Mouse (Mus musculus) limb, embryonic 12.5 days (tissue): ENCODE measurements around the gene Ankle2. TPM values are rescaled to one million over a fixed set of nuclear protein-coding genes. Genes with fewer than 3 reads are reported as not detected.

Source experiments
- ATAC-seq: fragments of 200-750 bp; cut with Nextera tagmentation; 2 replicates; pipeline ENCODE4 v1.8.0; 2017; ENCODE audit warnings: low read depth, moderate TSS enrichment; ENCODE audit not compliant: insufficient number of reproducible peaks, insufficient read depth, low FRiP score, low TSS enrichment
- H3K27ac ChIP-seq: fragments of 300-500 bp; sonication (generic); 2 replicates; pipeline ENCODE4 v1.5.1; 2016; ENCODE audit warnings: mild to moderate bottlenecking, moderate library complexity
- H3K27me3 ChIP-seq: fragments of 300-500 bp; sonication (generic); 2 replicates; pipeline ENCODE4 v1.6.1; 2016; ENCODE audit warnings: mild to moderate bottlenecking, moderate library complexity
- H3K36me3 ChIP-seq: fragments of 300-500 bp; sonication (generic); 2 replicates; pipeline ENCODE4 v1.6.1; 2016; ENCODE audit warnings: mild to moderate bottlenecking, moderate library complexity
- H3K4me1 ChIP-seq: fragments of 300-500 bp; sonication (generic); replicated peaks from 2 replicates; pipeline ENCODE4 v1.6.1; 2016
- H3K4me2 ChIP-seq: fragments of 300-500 bp; sonication (generic); 2 replicates; pipeline ENCODE4 v1.6.1; 2016; ENCODE audit warnings: mild to moderate bottlenecking, moderate library complexity
- H3K4me3 ChIP-seq: fragments of 300-500 bp; sonication (generic); replicated peaks from 2 replicates; pipeline ENCODE4 v1.5.1; 2016; ENCODE audit warnings: mild to moderate bottlenecking
- H3K9ac ChIP-seq: fragments of 300-500 bp; sonication (generic); replicated peaks from 2 replicates; pipeline ENCODE4 v1.6.1; 2016; ENCODE audit warnings: mild to moderate bottlenecking, moderate library complexity
- H3K9me3 ChIP-seq: fragments of 300-500 bp; sonication (generic); 2 replicates; pipeline ENCODE4 v1.6.1; 2016; ENCODE audit warnings: mild to moderate bottlenecking, moderate library complexity
- WGBS: fragments of 180-500 bp; shearing (Covaris S2); methylation state at CpG from one replicate; pipeline ENCODE4 v1.1.7; 2016; 5-methylcytosine and 5-hydroxymethylcytosine counted together
- polyA plus RNA-seq: library from polyadenylated mRNA; unstranded; fragments of >200 nt; fragmentation: Nextera tagmentation; extraction: Ambion mirVana; gene quantifications from 2 replicates; pipeline ENCODE4 v1.2.1, GENCODE M21; 2016

Gene Ankle2
- polyA plus RNA-seq, 1 experiment from 2014 or later = 43.2 TPM

GRCm38 (mm10) chr5:110284536-110284935 is 53.7 kb downstream of the Ankle2 start:
- H3K4me2 ChIP-seq = peak overlapping the region; percentile 92
- 10% methylated on average over 4 of the region's 4 CpGs for WGBS

GRCm38 (mm10) chr5:110285156-110285555 is 54.4 kb downstream of the Ankle2 start:
- peak overlapping the region; percentile 92 for H3K4me2 ChIP-seq
- H3K4me1 ChIP-seq = peaks cover 16% of the 10 kb centered on the region
- H3K9me3 ChIP-seq = no peaks in the 10 kb centered on the region
- H3K27ac ChIP-seq = no peak overlapping the region
- no peak for ATAC-seq
- H3K27me3 ChIP-seq = peaks cover 23% of the 10 kb centered on the region
- H3K36me3 ChIP-seq = peaks cover 11% of the 10 kb centered on the region
- peak overlapping the region; percentile 81 for H3K4me3 ChIP-seq
- 0 out of 2 replicates have a peak overlapping the region, but pooled peaks have one; percentile 91 for H3K9ac ChIP-seq
- WGBS = 9% methylated on average over 15 of the region's 15 CpGs

More at GRCm38 (mm10) chr5:110284536-110284935, 53.7 kb downstream of the Ankle2 start:
- H3K27ac ChIP-seq = no peak overlapping the region
- no peak overlapping the region for H3K4me3 ChIP-seq
- H3K27me3 ChIP-seq = peaks cover 23% of the 10 kb centered on the region
- ATAC-seq = no peak
- H3K9ac ChIP-seq = no peak overlapping the region
- H3K4me1 ChIP-seq = peaks cover 16% of the 10 kb centered on the region
- peaks cover 5% of the 10 kb centered on the region for H3K36me3 ChIP-seq
- no peaks in the 10 kb centered on the region for H3K9me3 ChIP-seq

DNA sequence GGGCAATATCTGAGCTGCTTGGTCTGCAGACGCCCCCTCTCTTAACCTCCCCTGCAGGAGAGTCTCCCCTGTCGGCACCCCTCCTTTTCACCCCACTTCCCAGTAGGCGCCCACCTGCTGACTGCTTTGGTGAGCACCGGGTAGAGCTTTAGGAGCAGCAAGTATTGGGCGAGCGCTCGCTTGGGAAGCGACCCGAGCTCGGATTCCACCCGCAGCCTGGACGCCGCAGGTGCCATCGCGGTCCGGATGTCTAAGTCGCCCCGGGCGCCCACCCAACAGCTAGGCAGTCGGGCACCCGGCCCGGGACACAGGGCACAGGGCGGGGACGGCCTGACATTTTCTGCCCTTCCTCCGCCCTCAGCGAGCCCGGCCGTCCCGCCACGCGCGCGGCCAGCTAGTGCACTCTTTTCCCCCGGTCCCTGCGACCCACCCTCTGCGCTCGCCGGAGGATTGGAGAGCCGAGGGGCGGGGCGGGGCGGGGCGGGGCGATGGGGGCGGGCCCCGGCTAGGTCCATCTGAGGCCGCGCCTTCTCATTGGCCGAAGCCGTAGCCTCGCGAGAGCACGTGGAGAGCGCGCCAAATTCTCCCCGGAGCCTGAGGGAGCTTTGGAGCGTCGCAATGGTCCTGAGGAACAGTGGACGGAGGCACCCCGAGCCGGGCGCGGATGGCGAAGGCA is 55.1 kb downstream of the Ankle2 start, which contains the start of the genes Pxmp2 and Pole:
Pxmp2 (minus strand) TSS at position 417 of the 676 bp plus-strand sequence.
Pole (plus strand) TSS at position 537 of the 676 bp plus-strand sequence.
- Histone ChIP-seq H3K9ac (peak within 1 kb of the TSS; percentile 91), H3K4me3 (peak within 1 kb of the TSS; percentile 81), H3K4me1 (peaks cover 16% of the 10 kb centered on the region), H3K36me3 (peaks cover 19% of the 10 kb centered on the region), H3K4me2 (peak within 1 kb of the TSS; percentile 92), H3K9me3 (no peaks in the 10 kb centered on the region), H3K27me3 (peaks cover 23% of the 10 kb centered on the region), H3K27ac (peak within 1 kb of the TSS; percentile 67)
- ATAC-seq = peak; percentile 98
- under 1% methylated on average over 59 of the region's 64 CpGs for WGBS

DNA sequence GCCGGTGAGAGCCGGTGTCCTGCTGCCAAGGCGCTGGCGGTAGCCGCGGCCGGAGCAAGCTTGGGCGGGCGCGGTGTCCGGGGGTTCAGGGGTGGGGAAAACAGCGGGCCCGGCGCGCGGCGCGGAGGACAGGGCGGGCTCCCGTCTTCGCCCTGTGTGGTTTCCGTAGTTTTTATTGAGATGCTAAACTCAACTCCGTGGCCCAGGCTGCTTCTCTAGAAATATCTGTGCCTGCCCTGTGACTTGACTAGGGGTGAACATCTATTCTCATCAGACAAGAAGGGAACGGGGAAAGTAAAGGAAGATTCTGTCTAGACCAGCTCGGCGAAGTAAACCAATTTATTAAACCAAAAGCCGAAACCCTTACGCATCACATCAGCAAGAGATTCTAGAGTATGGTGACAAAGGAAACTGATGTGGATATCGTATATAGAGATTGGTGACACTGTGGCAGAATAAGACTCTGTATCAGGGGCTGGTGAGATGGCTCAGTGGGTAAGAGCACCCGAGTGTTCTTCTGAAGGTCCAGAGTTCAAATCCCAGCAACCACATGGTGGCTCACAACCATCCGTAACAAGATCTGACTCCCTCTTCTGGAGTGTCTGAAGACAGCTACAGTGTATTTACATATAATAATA is 55.8 kb downstream of the Ankle2 start:
- H3K4me3 ChIP-seq = peak overlapping the region; percentile 81
- H3K27me3 ChIP-seq = peaks cover 23% of the 10 kb centered on the region
- H3K9me3 ChIP-seq = no peaks in the 10 kb centered on the region
- peak overlapping the region; percentile 92 for H3K4me2 ChIP-seq
- peak overlapping the region; percentile 91 for H3K9ac ChIP-seq
- peaks cover 25% of the 10 kb centered on the region for H3K36me3 ChIP-seq
- H3K4me1 ChIP-seq = peaks cover 16% of the 10 kb centered on the region
- peak overlapping the region; percentile 67 for H3K27ac ChIP-seq
- WGBS = 3% methylated on average over 31 of the region's 31 CpGs
- peak; percentile 76 for ATAC-seq

GRCm38 (mm10) chr5:110287084-110287475 is 56.3 kb downstream of the Ankle2 start:
- peak overlapping the region; percentile 81 for H3K4me3 ChIP-seq
- H3K36me3 ChIP-seq = peaks cover 30% of the 10 kb centered on the region
- peaks cover 16% of the 10 kb centered on the region for H3K4me1 ChIP-seq
- H3K9ac ChIP-seq = peak overlapping the region; percentile 91; the same call in 1 of the 2 replicates
- H3K4me2 ChIP-seq = peak overlapping the region; percentile 92
- 69% methylated on average over 2 of the region's 2 CpGs for WGBS
- no peak overlapping the region for H3K27ac ChIP-seq
- no peak for ATAC-seq
- H3K9me3 ChIP-seq = no peaks in the 10 kb centered on the region
- peaks cover 23% of the 10 kb centered on the region for H3K27me3 ChIP-seq

- Histone ChIP-seq H3K36me3 (peaks cover 71% of the 10 kb centered on the region), H3K27ac (no peak overlapping the region), H3K27me3 (no peaks in the 10 kb centered on the region), H3K4me2 (no peak overlapping the region), H3K4me3 (no peak overlapping the region), H3K4me1 (peaks cover 8% of the 10 kb centered on the region), H3K9me3 (no peaks in the 10 kb centered on the region), H3K9ac (no peak overlapping the region)
- ATAC-seq = no peak
- 97% methylated on average over 1 of the region's 1 CpGs for WGBS
Measured at GRCm38 (mm10) chr5:110291649-110292048, 60.8 kb downstream of the Ankle2 start.

- Histone ChIP-seq H3K9ac (no peak overlapping the region), H3K36me3 (peaks cover 93% of the 10 kb centered on the region), H3K27ac (no peak overlapping the region), H3K4me1 (no peaks in the 10 kb centered on the region), H3K9me3 (no peaks in the 10 kb centered on the region), H3K27me3 (no peaks in the 10 kb centered on the region), H3K4me2 (no peak overlapping the region), H3K4me3 (no peak overlapping the region)
- ATAC-seq = no peak
- WGBS = 100% methylated on average over 1 of the region's 1 CpGs
Measured at GRCm38 (mm10) chr5:110296637-110297036, 65.8 kb downstream of the Ankle2 start.

DNA sequence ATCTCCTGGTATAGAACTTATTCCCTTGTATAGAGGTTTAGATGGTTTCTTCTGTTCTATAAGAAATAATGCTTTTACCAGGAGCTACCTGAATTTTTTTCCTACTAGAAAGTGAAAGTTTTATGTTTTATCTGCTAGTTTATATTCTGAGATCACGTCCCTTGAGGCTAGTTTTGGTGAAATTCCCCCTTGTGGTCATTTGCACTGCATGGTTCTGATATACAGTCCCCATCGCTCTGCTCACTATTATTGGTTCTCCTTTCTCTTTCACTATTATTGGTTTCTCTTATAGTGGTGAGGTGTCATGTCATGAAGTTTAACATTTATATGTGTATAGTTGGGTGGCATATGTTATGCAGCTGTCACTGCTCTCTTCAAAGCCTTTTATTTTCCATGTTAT is 69.8 kb downstream of the Ankle2 start:
- H3K9me3 ChIP-seq = no peaks in the 10 kb centered on the region
- H3K4me1 ChIP-seq = no peaks in the 10 kb centered on the region
- no peak for ATAC-seq
- 92% methylated on average over 2 of the region's 2 CpGs for WGBS
- no peak overlapping the region for H3K4me2 ChIP-seq
- no peaks in the 10 kb centered on the region for H3K27me3 ChIP-seq
- H3K9ac ChIP-seq = no peak overlapping the region
- H3K4me3 ChIP-seq = no peak overlapping the region
- no peak overlapping the region for H3K27ac ChIP-seq
- H3K36me3 ChIP-seq = peaks cover 98% of the 10 kb centered on the region

Other genes starting within 250 kb of the Ankle2 start
- 26.0 and 27.8 TPM in 2 replicates for gene Zfp932, start 234.5 kb upstream of the Ankle2 start, polyA plus RNA-seq
- 4.3 and 6.0 TPM in 2 replicates for gene Gm17655, start 158.5 kb upstream of the Ankle2 start, polyA plus RNA-seq
- 1.1 and 1.7 TPM in 2 replicates for gene Gm35315, start 136.6 kb upstream of the Ankle2 start, polyA plus RNA-seq
- 1.8 and 2.0 TPM in 2 replicates for gene Plcxd1, start 131.0 kb upstream of the Ankle2 start, polyA plus RNA-seq
- 41.7 and 42.5 TPM in 2 replicates for gene Gtpbp6, start 122.8 kb upstream of the Ankle2 start, polyA plus RNA-seq
- gene Zfp605, start 120.9 kb upstream of the Ankle2 start, polyA plus RNA-seq = 5.0 and 5.1 TPM in 2 replicates
- gene Chfr, start 95.2 kb upstream of the Ankle2 start, polyA plus RNA-seq = 32.4 and 34.2 TPM in 2 replicates
- 25.1 and 26.6 TPM in 2 replicates for gene Golga3, start 54.3 kb upstream of the Ankle2 start, polyA plus RNA-seq
- 87.7 and 88.1 TPM in 2 replicates for gene Pgam5, start 38.9 kb downstream of the Ankle2 start, polyA plus RNA-seq
- gene Pxmp2, start 55.2 kb downstream of the Ankle2 start, polyA plus RNA-seq = 9.7 and 11.0 TPM in 2 replicates
- 45.2 and 47.7 TPM in 2 replicates for gene Pole, start 55.3 kb downstream of the Ankle2 start, polyA plus RNA-seq
- gene P2rx2, start 112.2 kb downstream of the Ankle2 start, polyA plus RNA-seq = 0.74 and 1.1 TPM in 2 replicates
- gene Lrcol1, start 113.7 kb downstream of the Ankle2 start, polyA plus RNA-seq = not detected in 2 replicates
- 27.7 and 31.4 TPM in 2 replicates for gene Fbrsl1, start 217.5 kb downstream of the Ankle2 start, polyA plus RNA-seq